Mouse (Mus musculus) ES-CJ7 (cell line): ENCODE measurements around the gene Cemip2.

ENCODE experiments used
- DNase-seq: peaks from one replicate; pipeline ENCODE4 v3.0.0; 2011; ENCODE audit warnings: low read depth, low spot score

Gene Cemip2

DNA sequence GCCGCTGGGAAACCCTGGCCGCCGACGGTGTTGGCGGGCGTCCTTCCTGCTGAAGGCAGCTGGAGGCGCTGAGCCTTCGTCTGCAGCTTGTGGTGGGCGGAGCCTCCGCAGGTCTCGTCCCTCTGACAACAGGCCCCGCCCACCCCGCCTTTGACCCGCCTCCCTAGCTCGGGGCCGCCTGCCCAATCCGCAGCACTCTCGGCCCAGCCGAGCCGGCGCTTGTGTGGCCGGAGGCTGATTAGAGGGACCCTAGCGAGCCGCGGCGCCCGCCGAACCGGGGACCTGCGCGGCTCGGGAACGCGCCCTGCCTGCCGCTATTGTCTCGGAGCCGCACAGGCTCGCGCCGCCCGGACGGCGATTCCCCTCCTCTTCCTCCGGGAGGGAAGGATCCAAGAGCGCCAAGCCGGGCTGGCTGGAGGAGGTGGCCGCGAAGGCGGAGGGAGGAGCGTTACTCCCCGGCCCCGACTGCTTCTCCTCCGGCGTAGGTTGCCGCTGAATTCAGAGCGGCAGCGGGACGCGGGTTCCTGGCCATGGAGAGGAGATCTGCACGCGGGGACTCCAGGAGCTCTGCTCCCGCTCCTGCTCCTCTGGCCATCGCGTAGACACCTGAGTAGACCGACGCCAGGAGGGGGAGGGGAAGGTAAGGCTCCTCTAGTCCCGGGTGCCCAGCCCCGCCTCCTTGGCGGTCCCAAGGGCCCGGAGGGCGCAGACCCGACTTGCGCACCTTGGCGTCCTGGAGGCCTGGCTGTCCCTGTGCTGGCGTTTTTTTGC lies at the start of gene Cemip2:
TSS of gene Cemip2 (plus strand) at position 196 of the 771 bp plus-strand sequence.
- DNase-seq, result peak; percentile 90

DNA sequence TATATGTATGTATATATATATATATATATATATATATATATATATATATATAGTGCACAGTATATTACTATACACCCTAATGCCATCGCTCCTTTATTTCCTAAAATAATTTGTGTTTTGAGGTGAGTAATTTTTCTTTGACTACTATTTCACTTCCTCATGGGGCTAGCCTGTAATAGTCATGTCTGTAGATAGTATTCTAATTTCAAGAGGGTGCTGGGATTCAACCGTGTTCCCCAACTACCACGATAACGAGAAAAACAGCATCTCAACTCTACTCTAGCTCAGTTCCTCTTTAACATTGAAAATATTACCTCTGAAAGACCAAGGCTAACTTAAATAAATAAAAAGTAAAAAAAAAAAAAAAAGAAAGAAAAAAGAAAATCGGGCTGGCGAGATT lies 49.8 kb upstream of the Cemip2 start:
- DNase-seq, result no peak

DNA sequence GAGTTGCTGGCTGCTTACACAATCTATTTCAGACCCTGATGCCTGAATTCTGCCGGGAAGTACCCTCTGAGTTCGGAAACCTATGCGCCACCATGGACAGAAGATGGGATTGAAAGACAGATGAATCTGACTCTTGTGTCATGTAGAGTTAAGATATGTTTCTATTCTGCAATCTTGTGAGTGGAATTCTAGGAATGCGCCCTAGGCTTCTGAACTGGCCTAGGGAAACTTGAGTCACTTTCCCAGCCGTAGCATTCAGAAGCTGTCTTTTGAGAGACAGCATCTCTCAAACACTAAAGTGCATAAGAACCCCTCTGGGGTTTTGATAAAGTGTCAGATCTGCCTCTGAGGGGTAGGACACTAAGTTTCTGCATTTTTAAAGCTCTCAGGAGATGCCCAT lies 46.3 kb upstream of the Cemip2 start:
- DNase-seq, result no peak

DNA sequence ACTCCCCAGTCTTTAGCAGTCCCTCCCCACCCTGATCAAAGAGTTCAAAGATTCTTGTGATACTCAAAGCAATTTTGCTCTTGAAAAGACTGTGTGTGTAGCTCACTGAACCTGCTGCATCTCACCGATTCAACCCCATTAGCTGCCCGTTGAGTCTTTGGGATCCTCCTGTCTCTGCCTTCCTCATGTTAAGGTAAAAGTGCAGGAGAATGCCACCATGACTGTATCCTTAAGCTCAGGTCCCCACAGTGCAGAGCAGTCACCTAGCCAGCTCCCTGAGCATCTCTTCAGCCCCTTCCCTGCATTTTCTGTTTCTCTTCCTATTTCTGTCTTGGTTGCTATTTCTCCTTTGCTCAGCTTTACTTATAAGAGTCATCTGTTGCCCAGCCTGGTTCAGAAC lies 45.0 kb upstream of the Cemip2 start:
- DNase-seq, result no peak

DNA sequence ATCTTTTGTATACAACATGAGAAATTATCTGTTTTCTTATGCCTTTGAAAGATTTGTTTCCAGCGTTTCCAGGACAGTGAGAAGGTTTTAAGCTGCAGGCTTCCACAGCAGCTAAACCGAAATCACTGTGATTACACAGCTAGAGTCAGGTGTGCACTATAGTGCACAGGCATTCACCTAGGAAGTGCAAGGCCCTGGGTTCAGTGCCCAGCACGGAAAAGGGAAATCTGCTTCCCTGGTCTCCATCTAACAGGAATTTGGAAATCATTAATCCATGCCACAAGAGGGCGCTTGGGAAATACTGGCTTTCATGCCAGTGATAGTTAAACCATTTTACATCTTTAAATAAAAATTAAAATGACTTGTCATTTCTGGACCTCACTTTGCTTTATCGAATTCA lies 44.0 kb upstream of the Cemip2 start:
- no peak for DNase-seq

DNA sequence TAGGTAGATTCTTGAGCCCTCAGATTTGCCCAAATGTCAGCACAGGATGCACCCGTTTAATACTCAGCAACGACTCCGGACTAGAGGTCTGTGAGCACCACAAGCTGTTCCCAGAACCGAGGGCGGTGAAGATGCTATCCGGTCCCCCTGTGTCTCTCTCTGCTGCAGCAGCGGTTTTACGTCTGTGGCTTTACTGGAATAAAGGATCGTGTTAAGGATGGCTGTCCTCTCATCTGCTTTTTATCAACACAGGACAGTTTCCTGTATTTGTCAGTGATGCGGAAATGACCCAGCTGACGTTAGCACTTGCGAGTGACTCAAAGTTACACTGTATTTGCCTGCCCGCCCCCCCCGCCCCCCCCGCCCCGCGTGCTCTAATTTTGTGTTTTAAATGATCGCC lies 40.7 kb upstream of the Cemip2 start:
- DNase-seq, result no peak

DNA sequence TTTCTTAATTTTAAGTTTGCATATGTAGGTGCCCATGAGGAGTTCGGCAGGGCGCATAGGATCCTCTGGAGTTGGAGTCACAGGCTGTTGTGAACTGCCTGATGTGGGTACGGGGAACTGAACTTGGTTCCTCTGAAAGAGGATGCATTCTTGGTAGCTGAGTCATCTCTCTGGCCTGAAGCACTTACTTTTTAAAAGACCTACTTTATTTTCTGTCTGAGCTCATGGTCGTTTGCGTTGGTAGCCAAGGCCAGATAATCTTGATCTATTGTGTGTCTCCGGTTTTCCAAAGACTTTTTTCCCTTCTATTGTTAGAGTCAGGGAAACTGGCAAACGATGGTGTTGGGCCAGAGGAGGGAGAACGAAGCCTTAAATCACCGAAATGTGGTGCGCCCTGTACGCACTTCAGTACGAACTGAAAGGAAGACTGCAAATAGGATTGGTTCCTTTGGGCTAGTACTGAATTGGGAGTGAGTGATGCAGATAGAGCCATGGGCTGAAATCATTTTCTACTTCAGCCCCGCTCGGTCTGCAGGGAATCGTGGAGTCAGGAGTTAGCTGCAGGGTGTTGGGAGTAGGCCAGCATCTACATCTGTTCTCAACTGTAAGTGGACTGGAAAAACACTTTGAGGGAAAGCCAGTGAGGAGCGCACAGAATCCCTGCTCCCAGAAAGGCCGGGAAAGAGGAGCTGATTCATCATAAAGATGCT lies 40.1 kb upstream of the Cemip2 start:
- no peak for DNase-seq

DNA sequence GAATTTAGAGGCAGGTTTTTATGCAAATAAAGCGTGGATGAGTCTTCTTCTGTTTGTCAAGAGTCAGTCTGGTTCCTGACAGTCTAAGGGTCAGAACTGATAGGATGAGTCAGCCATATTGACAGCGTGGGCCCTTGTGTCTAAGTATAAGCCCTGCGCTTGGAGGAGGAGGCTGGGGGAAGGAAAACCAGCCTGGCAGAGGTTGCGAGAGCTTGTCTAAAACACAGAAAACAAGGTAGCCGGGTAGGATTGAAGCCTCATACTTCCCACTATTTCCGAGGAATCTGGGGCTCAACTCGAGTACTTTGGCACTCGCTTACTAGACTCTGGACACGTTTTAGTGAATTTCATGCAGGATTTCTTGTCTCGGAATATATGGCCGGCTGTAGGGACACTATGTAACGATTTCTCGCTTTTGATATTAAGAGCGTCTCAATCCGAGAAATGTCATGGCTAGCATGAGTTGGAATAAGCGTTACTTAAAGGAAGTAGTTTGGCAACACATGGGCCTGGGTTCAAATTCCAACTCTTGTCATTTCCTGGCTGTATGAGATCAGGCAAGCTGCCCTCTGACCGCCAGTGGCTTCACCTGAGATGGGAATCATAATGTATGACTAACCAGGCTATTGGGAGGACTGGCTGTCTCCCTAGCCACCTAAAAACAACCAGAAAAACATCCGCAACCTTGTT lies 39.4 kb upstream of the Cemip2 start:
- DNase-seq, result no peak

DNA sequence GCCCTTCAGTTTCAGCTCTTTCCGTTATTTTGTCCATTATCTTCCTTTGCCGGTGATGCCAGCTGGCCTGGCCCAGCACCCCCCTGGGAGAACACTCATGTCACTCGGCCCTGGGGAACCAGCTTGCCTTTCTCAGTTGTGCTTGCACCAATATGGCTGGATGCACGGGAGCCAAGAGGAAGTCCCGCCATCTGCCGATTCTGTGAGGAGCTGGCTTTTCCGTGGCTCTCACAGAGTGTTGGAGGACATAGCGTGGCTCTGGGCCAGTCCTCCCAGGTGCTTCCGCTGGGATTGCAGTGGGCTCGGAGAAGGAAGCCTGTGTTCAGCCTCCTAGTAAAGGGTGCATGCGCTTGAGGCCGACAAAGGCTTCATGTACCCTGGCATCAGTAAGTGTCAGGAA lies 36.0 kb upstream of the Cemip2 start:
- no peak for DNase-seq

DNA sequence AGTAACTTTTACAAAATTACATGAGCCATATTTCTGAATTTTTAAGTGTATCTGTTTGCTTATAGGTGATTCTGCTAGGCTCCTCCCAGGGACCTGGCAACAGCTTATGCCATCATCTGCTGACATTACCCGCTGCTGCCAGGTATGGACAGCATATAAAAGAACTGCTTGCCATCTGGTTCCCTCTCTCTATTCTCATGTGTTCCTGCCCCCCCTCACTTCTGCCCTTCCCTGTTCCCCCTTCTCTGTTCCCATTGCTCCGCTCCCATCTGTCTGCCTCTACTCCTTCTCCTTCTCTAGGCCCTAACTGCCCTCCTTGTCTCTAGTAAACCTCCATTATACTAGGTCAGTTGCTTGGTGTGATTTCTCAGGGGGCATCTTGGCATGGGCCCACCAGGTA lies 32.6 kb upstream of the Cemip2 start:
- no peak for DNase-seq

DNA sequence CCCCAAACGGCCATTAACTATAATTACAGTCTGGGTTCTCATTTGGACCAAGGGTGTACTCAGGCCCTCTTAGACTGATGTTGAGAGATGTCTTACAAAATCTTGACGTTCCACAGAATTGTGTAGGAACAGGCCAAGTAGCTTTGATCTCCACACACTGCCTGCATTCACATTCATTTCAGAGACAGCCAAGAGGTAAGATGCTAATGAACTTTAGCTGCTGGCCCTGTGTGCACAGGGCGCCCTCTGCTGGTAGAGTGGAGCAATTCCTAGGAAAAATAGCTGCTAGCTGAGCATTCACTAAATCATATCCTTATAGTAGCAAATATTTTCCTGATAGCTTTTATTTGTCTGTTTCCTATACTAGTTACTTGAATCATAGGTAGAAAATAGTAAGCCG lies 30.8 kb upstream of the Cemip2 start:
- peak; percentile 68 for DNase-seq

DNA sequence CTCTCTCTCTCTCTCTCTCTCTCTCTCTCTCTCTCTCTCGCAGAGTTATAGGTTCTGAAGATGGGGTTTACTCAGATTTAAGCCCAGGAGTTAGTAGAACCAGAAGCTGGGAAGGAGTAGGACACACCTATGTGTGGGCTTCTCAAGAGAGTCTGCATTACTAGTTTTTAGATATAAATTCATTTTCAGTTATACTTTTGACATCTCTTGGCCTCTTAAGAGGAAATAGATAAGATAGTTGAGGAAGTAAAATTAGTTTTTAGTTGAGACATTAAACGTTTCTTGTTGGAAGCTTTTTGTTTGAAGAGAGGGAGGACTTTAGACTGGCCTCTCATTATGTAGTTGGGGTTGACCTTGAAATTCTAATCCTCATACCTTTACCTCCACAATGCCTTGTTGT lies 28.0 kb upstream of the Cemip2 start:
- no peak for DNase-seq

DNA sequence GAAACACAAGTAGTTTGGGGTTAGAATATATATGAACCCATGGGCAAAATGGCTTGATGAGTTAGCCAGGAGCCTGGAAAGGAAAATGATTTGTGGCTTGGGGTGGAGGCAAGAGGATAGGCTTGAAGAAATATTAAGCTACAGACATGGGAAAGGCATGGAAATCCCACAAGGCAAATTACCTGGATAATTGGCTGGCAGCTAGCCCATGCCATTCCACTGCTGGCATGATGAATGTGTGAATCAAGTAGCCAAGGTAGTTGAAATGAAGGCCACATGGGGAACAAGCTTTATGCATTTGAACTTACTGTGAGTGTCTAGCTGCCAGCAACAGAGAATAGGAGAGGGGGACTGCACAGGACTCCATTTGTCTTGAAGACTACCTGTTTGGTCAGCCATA lies 16.5 kb upstream of the Cemip2 start:
- DNase-seq, result no peak

DNA sequence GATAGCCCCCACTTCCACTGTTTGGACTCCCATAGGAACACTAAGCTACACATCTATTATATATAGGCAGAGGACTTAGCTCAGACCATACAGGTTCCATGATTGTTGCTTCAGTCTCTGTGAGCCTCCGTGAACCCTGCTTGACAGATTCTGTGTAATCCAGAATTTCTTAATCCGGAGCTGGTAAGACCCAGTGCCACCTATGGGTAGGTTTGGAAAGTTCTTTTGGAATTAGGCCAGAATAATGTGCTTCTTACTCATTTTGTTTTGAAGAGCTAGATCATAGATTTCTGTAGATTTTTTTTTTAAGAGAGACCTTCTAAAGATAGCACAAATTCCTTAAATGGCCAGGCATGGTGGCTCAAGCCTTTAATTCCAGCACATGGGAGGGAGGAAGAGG lies 14.1 kb upstream of the Cemip2 start:
- DNase-seq, result no peak

DNA sequence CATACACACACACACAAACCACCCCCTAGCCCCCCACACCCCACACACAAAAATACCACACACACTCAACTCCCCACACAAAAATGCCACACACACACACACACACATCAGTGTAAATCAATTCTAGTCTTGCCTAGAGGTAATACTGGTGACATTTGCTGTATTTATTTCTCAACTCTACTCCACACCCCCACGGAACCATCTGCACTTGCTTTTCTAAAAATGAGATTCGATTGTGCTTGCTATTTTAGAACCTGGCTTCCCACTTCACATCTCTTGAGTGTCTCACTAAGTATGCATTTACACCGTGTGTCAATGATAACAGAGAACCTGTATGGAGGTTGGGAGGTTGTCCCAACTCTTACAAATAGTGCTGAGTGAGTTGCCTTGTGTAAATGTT lies 13.4 kb upstream of the Cemip2 start:
- DNase-seq, result no peak

DNA sequence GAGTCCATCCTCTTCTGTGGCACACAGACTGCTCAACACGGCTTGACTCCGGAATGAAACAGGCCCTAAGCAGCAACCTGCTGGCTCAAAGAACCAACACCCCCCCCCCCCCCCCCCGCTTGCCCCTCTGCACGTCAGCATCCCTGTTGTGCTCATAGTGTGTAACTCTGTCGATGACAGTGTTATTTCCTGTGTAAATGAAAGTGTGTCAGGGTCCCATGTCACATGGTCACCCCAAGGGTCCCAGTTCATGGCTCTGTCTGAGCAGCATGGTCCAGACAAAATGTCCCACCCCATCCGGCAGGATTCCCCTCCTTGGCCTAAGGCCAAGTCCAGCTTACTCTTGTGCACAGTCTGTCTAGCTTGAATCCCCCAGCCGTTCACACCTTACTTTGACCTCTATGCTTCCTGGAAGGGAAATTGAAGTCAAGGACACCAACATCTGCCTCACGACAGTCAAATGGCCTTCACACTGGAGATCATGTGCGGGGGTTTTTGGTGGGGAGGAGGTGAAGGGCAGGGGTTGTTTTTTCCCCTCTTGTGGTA lies 10.6 kb upstream of the Cemip2 start:
- DNase-seq, result peak; percentile 67

DNA sequence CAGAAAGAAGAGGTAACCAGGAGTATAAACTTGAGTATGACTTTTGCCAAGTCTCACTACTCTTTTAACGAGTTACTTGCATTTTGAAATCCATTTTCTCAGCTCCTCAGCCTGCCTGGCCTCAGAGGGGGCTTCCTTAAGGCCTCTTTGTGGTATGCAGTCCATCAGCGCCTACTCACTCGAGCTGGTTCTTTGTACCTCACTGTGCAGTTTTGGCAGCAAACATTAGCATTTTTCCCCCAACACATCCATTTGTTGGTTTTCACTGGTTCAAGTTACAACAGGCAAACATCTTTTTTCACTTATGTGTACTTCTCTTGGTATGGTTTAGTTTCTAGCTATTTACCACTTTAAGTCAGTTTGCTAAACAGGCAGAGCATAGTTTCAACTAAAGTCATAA lies 8.3 kb upstream of the Cemip2 start:
- DNase-seq, result no peak

DNA sequence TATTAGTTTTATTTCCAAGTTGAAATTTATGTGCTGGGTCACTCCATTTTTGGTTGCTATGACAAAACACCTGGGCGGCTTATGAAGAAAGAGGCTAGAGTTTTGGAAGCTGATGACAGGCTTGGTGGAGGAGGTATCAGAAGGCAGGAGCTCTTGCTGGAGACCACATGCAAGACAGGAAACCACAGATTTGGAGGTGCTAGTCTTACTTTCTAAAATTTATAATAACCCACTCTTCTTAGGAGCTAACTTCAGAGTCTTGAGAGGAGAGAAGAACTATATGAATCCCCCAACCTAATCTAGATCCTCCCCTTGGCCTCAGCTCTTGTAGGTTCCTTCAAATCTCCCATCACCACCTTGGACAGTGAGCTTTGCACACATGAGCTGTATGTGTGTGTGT lies 6.6 kb upstream of the Cemip2 start:
- DNase-seq, result no peak

DNA sequence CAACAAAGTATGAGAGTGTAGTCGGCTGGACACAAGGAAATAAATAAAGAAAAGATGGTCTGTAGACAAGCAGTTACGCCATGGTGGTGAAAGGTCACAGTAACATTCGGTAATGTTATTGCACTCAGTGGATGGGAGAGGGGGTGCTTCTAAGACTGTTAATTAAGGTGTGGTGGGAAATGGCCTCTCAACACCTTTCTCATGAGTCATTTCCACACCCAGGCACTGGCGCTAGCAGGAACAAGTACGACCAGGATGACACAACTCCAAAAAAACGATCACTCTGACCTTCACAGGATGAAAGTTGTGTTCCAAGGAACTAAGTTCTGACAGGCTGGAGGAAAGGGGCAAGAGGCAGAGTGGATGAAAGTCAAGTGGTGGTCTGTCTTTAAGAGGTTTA lies 4.5 kb upstream of the Cemip2 start:
- peak; percentile 33 for DNase-seq

DNA sequence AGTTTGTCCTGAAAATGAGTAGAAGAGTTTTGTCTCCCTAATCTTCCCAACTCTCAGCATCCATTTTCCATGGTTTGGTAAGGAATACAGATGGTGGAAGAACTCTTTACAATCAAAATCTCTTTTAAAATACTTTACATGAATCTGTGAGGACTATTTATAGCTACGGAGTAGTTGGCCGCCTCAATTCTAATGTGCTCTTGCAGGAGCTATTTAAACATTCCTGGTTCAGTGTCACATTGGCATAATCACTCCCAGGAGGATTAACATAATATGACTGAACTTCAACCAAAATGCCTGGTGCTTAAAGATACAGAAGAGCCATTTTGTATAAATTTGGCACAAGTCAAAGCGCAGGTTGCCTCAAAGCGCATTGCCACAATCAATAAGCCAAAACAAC lies 2.5 kb upstream of the Cemip2 start:
- no peak for DNase-seq

DNA sequence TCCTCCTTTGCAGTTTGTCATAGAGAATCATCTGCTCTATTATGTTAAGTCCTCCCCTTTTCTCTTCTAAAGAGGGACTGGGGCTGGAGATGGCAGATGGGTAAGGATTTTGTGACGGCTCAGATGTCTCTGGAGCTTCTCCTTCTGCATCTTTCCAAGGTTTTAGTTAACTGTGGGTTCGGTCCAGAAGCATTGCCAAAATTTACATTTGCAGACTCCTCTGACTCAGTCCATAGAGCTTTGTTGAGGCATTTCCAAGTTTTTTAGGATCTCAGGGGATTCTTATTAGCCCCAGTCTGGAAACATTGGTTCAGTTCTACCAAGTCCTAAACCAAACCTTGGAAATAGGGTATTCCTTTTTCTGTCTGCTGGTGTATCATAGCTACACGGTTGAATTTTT lies 1.5 kb upstream of the Cemip2 start:
- no peak for DNase-seq

DNA sequence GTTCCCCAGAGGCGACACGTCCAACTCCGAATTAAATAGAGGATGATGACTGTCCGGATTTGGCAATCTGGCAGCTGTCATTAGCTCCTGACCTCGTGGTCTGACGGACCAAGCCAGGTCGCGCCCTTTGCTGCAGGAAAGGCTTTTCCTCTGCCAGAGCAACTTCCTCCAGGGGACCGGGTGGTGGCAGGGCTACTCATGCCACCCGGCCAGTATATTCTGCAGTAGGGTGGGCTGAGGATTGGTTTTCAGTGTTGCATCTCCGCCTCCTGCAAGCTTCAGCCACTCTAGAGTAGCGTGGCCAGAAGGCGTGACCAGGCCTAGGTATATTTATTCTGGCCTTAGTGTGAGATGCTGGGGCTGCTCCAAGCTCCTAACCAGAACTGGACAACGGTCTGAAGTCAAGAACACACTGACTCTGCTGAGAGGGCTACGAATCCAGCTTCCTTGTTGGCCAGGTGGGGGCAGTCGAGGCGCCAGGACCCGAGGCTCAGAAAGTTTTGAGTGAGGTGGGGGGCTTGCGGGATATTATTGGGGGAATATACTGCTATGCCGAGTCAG lies 891 bp upstream of the Cemip2 start:
- DNase-seq, result peak; percentile 56
